Mouse (Mus musculus) MEL (cell line): ENCODE data around the gene Pbx4.

ENCODE experiments used
- CTCF ChIP-seq, 3 experiments: IDR thresholded peaks in 2 of 3; conservative IDR thresholded peaks in 1 of 3; 2 replicates each; pipeline ENCODE4 v1.5.1; 2011 to 2012; ENCODE audit warnings: low read length in 3 of 3, low read depth in 2 of 3, mild to moderate bottlenecking in 2 of 3, improper control_type of control experiment in 1 of 3, inconsistent platforms in 1 of 3, mixed read lengths in 1 of 3, moderate library complexity in 1 of 3; ENCODE audit not compliant: control insufficient read depth in 1 of 3, insufficient read depth in 1 of 3, poor library complexity in 1 of 3, severe bottlenecking in 1 of 3
- MAX ChIP-seq: IDR thresholded peaks from 2 replicates; pipeline ENCODE4 v1.6.1; 2011; ENCODE audit warnings: low read length, improper control_type of control experiment
- MXI1 ChIP-seq: IDR thresholded peaks from 2 replicates; pipeline ENCODE4 v1.6.1; 2011; ENCODE audit warnings: mild to moderate bottlenecking, low read depth, low read length, improper control_type of control experiment
- POLR2A ChIP-seq, 2 experiments: IDR thresholded peaks; 2 replicates each; pipeline ENCODE4 v1.6.1; 2011 to 2012; ENCODE audit warnings: low read length in 2 of 2, mild to moderate bottlenecking in 2 of 2, control low read depth in 1 of 2, improper control_type of control experiment in 1 of 2, low read depth in 1 of 2, moderate library complexity in 1 of 2; ENCODE audit not compliant: control insufficient read depth in 1 of 2, insufficient read depth in 1 of 2, poor library complexity in 1 of 2
- POLR2AphosphoS2 ChIP-seq: IDR thresholded peaks from 2 replicates; pipeline ENCODE4 v1.6.1; 2011; ENCODE audit warnings: low read length, improper control_type of control experiment
- RAD21 ChIP-seq: IDR thresholded peaks from 2 replicates; pipeline ENCODE4 v1.6.1; 2011; ENCODE audit warnings: mild to moderate bottlenecking, low read depth, low read length, improper control_type of control experiment
- TAL1 ChIP-seq: IDR thresholded peaks from 2 replicates; pipeline ENCODE4 v1.6.1; 2012; ENCODE audit warnings: mild to moderate bottlenecking, inconsistent platforms, low read length, moderate library complexity, mixed read lengths
- USF2 ChIP-seq, 2 experiments: IDR thresholded peaks; 2 replicates each; pipeline ENCODE4 v1.6.1; 2011 to 2012; ENCODE audit warnings: improper control_type of control experiment in 2 of 2, low read length in 2 of 2, borderline replicate concordance in 1 of 2, inconsistent platforms in 1 of 2, low read depth in 1 of 2, mild to moderate bottlenecking in 1 of 2; ENCODE audit not compliant: insufficient read depth in 1 of 2
- ZNF384 ChIP-seq: IDR thresholded peaks from 2 replicates; pipeline ENCODE4 v1.6.1; 2012; ENCODE audit warnings: low read depth, mild to moderate bottlenecking, inconsistent platforms, low read length, improper control_type of control experiment

DNA sequence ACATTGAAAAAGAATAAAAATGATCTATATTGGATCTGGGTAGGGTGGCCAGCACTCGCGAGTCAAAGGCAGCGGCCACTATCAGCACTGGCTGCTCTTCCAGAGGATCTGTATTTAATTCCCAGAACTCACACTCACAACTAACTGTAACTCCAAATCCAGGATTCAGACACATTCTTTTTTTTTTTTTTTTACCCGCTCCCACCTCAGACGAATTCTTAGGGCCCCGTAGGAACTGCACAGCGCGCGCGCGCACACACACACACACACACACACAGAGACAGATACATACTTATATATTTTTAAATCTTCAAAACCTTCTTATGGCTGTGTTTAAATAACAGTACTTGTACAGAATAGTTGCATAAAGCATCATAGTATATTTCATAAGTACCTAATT, 41.9 kb upstream of the Pbx4 start:
- TF ChIP-seq MAX (no peak), POLR2A (IDR thresholded peaks at IDR 0.05; ENCODE audit: control insufficient read depth in 1 of 2, insufficient read depth in 1 of 2, low read depth in 1 of 2, low read length in 2 of 2, poor library complexity in 1 of 2) (no peak), USF2 (IDR thresholded peaks at IDR 0.05; ENCODE audit: borderline replicate concordance in 1 of 2, insufficient read depth in 1 of 2, low read depth in 1 of 2, low read length in 2 of 2) (no peak), ZNF384 (peak; percentile 75), MXI1 (no peak), CTCF (IDR thresholded peaks at IDR 0.05 in 2 of 3, conservative IDR thresholded peaks at IDR 0.05 in 1 of 3; ENCODE audit: control insufficient read depth in 1 of 3, insufficient read depth in 1 of 3, low read depth in 2 of 3, low read length in 3 of 3, poor library complexity in 1 of 3, severe bottlenecking in 1 of 3) (no peak), POLR2AphosphoS2 (no peak), TAL1 (no peak), RAD21 (no peak)
